Mouse (Mus musculus): ENCODE data around the gene Dmgdh.

DNA sequence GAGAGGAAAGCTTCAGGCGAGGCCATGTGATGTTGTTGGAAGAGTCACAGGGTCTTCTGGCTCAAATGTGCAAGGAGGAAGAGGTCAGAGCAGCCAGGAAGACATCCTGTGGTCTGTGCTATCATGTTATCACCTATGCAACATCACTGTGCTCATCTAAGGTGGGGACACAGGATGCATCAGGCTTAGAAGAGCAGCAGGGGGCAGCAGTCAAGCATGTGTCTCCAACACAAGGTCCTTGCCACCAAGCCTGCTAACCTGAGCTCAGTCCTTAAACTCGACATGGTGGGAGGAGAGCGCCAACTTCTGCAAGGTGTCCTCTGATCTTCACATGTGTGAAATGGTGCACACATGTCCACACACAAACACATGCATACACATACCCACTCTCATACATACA is 111.1 kb downstream of the Dmgdh start:
- TF ChIP-seq HCFC1 (IDR thresholded peaks at IDR 0.05; ENCODE audit: borderline replicate concordance, insufficient read depth, low read length) (no peak), ZNF384 (IDR thresholded peaks at IDR 0.05; ENCODE audit: low read depth, low read length) (no peak), ZC3H11A (IDR thresholded peaks at IDR 0.05; ENCODE audit: borderline replicate concordance, low read depth, low read length) (no peak)
